Comparison of ENCODE assay signal across 14 mouse cellular contexts in the genomic region with DNA sequence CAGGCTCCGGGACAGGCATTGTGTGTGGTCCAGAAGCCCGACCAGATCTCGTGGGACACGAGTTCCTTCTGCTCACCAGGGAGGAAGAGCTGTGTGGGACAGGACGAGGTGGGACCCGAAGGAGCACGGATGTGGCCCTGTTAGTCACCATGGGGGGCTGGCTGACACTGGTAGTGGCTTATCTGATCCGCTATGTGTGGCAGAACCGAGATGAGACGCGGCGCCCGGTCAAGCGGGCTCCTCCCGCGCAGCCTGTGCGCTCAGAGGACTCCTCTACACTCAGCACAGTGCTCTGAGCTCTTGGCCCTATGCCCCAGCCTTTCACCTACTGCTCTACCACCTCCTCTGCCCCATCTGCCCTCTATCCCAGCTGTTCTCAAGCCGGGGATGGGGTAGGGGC. TPM values are rescaled to one million over a fixed set of nuclear protein-coding genes. Genes with fewer than 3 reads are reported as not detected.
DNase-seq lines count a peak whose midpoint lies in the region; ATAC-seq lines count a peak whose summit lies in the region.
"Had no signal": no experiment of that assay in that cellular context is flagged by ENCODE, and none has a peak within 500 bp of the region (broad histone marks: within the 10 kb centered on the region; RNA-seq: fewer than 3 reads in every experiment).

No protein-coding gene starts in this region.

- no peak for DNase-seq in heart, embryonic 10.5 days (ENCODE audit: low spot score)
- DNase-seq in heart, postnatal 36 days = no peak
- peak; percentile 24 for DNase-seq in left cerebral cortex, postnatal 4 days
- no peak for DNase-seq in left cerebral cortex, postnatal 25 days (ENCODE audit: low spot score in 2 of 2)
- peak; percentile 17 for DNase-seq in brain, adult 2 months (ENCODE audit: low read depth, low spot score)
- DNase-seq in right cerebral cortex, postnatal 36 days (ENCODE audit: low spot score in 2 of 2) = no peak
- DNase-seq in layer of hippocampus, postnatal 14 days (ENCODE audit: low spot score in 2 of 2) = no peak
- DNase-seq: kidney, postnatal 36 days; right cerebral cortex, adult 18-20 months had no signal

- H3K27ac ChIP-seq in heart, embryonic 10.5 days = peak overlapping the region; percentile 32
- H3K27ac ChIP-seq: liver, embryonic 12.5 days had no signal

- intact Hi-C loops in heart, postnatal 36 days (cut with DNase I) = no loop called here
- intact Hi-C loops in left cerebral cortex, postnatal 4 days (cut with DNase I) = no loop called here
- intact Hi-C loops in left cerebral cortex, postnatal 25 days (cut with DNase I) = no loop called here

- ATAC-seq in megakaryocyte-erythroid progenitor cell, adult 5-6 weeks (replicated peaks; ENCODE audit: low FRiP score, low TSS enrichment, poor library complexity, severe bottlenecking) = 0 out of 2 replicates have a peak, but pooled peaks have one; percentile 17
- ATAC-seq: liver, embryonic 12.5 days had no signal

- 17% methylated on average over 18 of the region's 18 CpGs for WGBS in heart, embryonic 10.5 days

- no peaks in the 10 kb centered on the region for H3K36me3 ChIP-seq in heart, embryonic 10.5 days
- H3K36me3 ChIP-seq: liver, embryonic 12.5 days had no signal

- H3K4me3 ChIP-seq in heart, embryonic 10.5 days = peak overlapping the region; percentile 30
- H3K4me3 ChIP-seq: liver, embryonic 12.5 days had no signal

- peaks cover 32% of the 10 kb centered on the region for H3K27me3 ChIP-seq in heart, embryonic 10.5 days (ENCODE audit: insufficient read depth, poor library complexity, severe bottlenecking)

- H3K4me1 ChIP-seq in heart, embryonic 10.5 days = peaks cover 39% of the 10 kb centered on the region

- no peaks in the 10 kb centered on the region for H3K9me3 ChIP-seq in heart, embryonic 10.5 days
- H3K9me3 ChIP-seq: liver, embryonic 12.5 days had no signal

RNA-seq across cellular contexts. Expression of a gene that starts 1.2 kb away (rescaled TPM):
- not detected in 2 replicates for polyA plus RNA-seq in heart, embryonic 10.5 days (2016; fragmentation: Nextera tagmentation; extraction: Ambion mirVana)
- total RNA-seq in heart, postnatal 36 days (2021) = not detected
- total RNA-seq in left cerebral cortex, postnatal 4 days (2021) = not detected
- total RNA-seq in left cerebral cortex, postnatal 25 days (2021) = not detected
- not detected in 2 replicates for total RNA-seq in megakaryocyte-erythroid progenitor cell, adult 5-6 weeks (2014; fragmentation: Nextera tagmentation)
- not detected in 2 replicates for total RNA-seq in megakaryocyte-erythroid progenitor cell, adult 5-6 weeks (2017)
- total RNA-seq in layer of hippocampus, postnatal 14 days (2021) = not detected
- total RNA-seq: hematopoietic stem cell, adult 5-6 weeks; left cerebral cortex, adult 18-20 months had no signal
- polyA plus RNA-seq: liver, embryonic 12.5 days; neural tube, embryonic 11.5 days had no signal

RNA-seq across cellular contexts. Expression of a gene that starts 12.1 kb away (rescaled TPM):
- 56.1 and 61.0 TPM in 2 replicates for polyA plus RNA-seq in heart, embryonic 10.5 days (2016; fragmentation: Nextera tagmentation; extraction: Ambion mirVana)
- total RNA-seq in heart, postnatal 36 days (2021) = 10 to 100 TPM; 39.3 to 40.4 TPM
- 10 to 100 TPM; 60.7 to 64.9 TPM for total RNA-seq in left cerebral cortex, postnatal 4 days (2021)
- total RNA-seq in left cerebral cortex, postnatal 25 days (2021) = 10 to 100 TPM; 48.9 TPM
- 28.3 and 38.6 TPM in 2 replicates for total RNA-seq in megakaryocyte-erythroid progenitor cell, adult 5-6 weeks (2014; fragmentation: Nextera tagmentation)
- 20.7 and 21.7 TPM in 2 replicates for total RNA-seq in megakaryocyte-erythroid progenitor cell, adult 5-6 weeks (2017)
- total RNA-seq in layer of hippocampus, postnatal 14 days (2021) = 10 to 100 TPM; 49.1 to 57.6 TPM

RNA-seq across cellular contexts. Expression of a gene that starts 26.2 kb away (rescaled TPM):
- 0.71 and 1.0 TPM in 2 replicates for polyA plus RNA-seq in heart, embryonic 10.5 days (2016; fragmentation: Nextera tagmentation; extraction: Ambion mirVana)
- 1 to 10 TPM; 5.4 to 6.4 TPM for total RNA-seq in heart, postnatal 36 days (2021)
- 10 to 100 TPM; 24.2 to 26.4 TPM for total RNA-seq in left cerebral cortex, postnatal 4 days (2021)
- 10 to 100 TPM; 11.6 to 14.0 TPM for total RNA-seq in left cerebral cortex, postnatal 25 days (2021)
- total RNA-seq in megakaryocyte-erythroid progenitor cell, adult 5-6 weeks (2014; fragmentation: Nextera tagmentation) = 1.1 TPM in 1 of 2 replicates, not detected in the other
- total RNA-seq in megakaryocyte-erythroid progenitor cell, adult 5-6 weeks (2017) = 1.4 and 3.9 TPM in 2 replicates
- 10 to 100 TPM; 10.1 to 13.3 TPM for total RNA-seq in layer of hippocampus, postnatal 14 days (2021)

RNA-seq across cellular contexts. Expression of a gene that starts 26.9 kb away (rescaled TPM):
- polyA plus RNA-seq in heart, embryonic 10.5 days (2016; fragmentation: Nextera tagmentation; extraction: Ambion mirVana) = not detected in 2 replicates
- 1 to 10 TPM; 3.0 to 3.3 TPM for total RNA-seq in heart, postnatal 36 days (2021)
- not detected for total RNA-seq in left cerebral cortex, postnatal 4 days (2021)
- not detected for total RNA-seq in left cerebral cortex, postnatal 25 days (2021)
- total RNA-seq in megakaryocyte-erythroid progenitor cell, adult 5-6 weeks (2014; fragmentation: Nextera tagmentation) = not detected in 2 replicates
- not detected in 2 replicates for total RNA-seq in megakaryocyte-erythroid progenitor cell, adult 5-6 weeks (2017)
- total RNA-seq in layer of hippocampus, postnatal 14 days (2021) = not detected
- total RNA-seq: hematopoietic stem cell, adult 5-6 weeks; left cerebral cortex, adult 18-20 months had no signal
- polyA plus RNA-seq: liver, embryonic 12.5 days; neural tube, embryonic 11.5 days had no signal

RNA-seq across cellular contexts. Expression of a gene that starts 47.3 kb away (rescaled TPM):
- polyA plus RNA-seq in heart, embryonic 10.5 days (2016; fragmentation: Nextera tagmentation; extraction: Ambion mirVana) = not detected in 2 replicates
- not detected for total RNA-seq in heart, postnatal 36 days (2021)
- not detected for total RNA-seq in left cerebral cortex, postnatal 4 days (2021)
- total RNA-seq in left cerebral cortex, postnatal 25 days (2021) = not detected
- total RNA-seq in megakaryocyte-erythroid progenitor cell, adult 5-6 weeks (2014; fragmentation: Nextera tagmentation) = not detected in 2 replicates
- total RNA-seq in megakaryocyte-erythroid progenitor cell, adult 5-6 weeks (2017) = not detected in 2 replicates
- total RNA-seq in layer of hippocampus, postnatal 14 days (2021) = not detected
- total RNA-seq: hematopoietic stem cell, adult 5-6 weeks; left cerebral cortex, adult 18-20 months had no signal
- polyA plus RNA-seq: liver, embryonic 12.5 days had no signal

Comparison
In these comparisons a context has a peak if more than half of its experiments do, and no peak if none do; other contexts are left out.
1. DNase-seq: peak in left cerebral cortex, postnatal 4 days (single experiment) and brain, adult 2 months (single experiment); none in heart, embryonic 10.5 days (single experiment), heart, postnatal 36 days (0 of 2), left cerebral cortex, postnatal 25 days (0 of 2), right cerebral cortex, postnatal 36 days (0 of 2) and layer of hippocampus, postnatal 14 days (0 of 2).